Mouse (Mus musculus) bone marrow, adult 2 months (tissue): ENCODE data around the gene Cyp4a32.
"Not testable (repeated sequence)": the region's sequence is repeated elsewhere in the genome, so short reads cannot be mapped to it uniquely, and the experiment has no call there.

Experiments used
- CTCF ChIP-seq: fragments of 200-500 bp; IDR thresholded peaks from 2 replicates; pipeline ENCODE4 v1.5.1; 2011; ENCODE audit warnings: low read length, control low read depth; ENCODE audit not compliant: control insufficient read depth, insufficient read depth
- POLR2A ChIP-seq: fragments of 200-500 bp; IDR thresholded peaks from 2 replicates; pipeline ENCODE4 v1.6.1; 2011; ENCODE audit warnings: low read depth, mild to moderate bottlenecking, control low read depth, low read length, borderline replicate concordance; ENCODE audit not compliant: control insufficient read depth

GRCm38 (mm10) chr4:115564469-115565225, 36.1 kb upstream of the Cyp4a32 start:
- not testable (repeated sequence) for TF ChIP-seq CTCF, POLR2A
